Mouse (Mus musculus) spleen, adult 10 weeks (tissue): Measurements from ENCODE around the gene Ccl11. TPM values are rescaled to one million over a fixed set of nuclear protein-coding genes. Genes with fewer than 3 reads are reported as not detected.

Experiments
- polyA plus RNA-seq: library from polyadenylated mRNA; stranded (reverse); fragments of 350-450 nt; fragmentation: Illumina TruSeq; extraction: RNeasy Lipid Tissue Mini Kit (QIAGEN cat#74804); gene quantifications from one replicate; pipeline ENCODE4 v1.2.3, GENCODE M21; 2015; ENCODE audit warnings: low replicate concordance; ENCODE audit not compliant: insufficient read depth

Ccl11 gene
- 2.1 TPM for polyA plus RNA-seq

GRCm38 (mm10) chr11:82057646-82058045 lies at the start of gene Ccl11:
Ccl11 (plus strand) TSS chr11:82057823.

GRCm38 (mm10) chr11:82035356-82035755 lies 22.3 kb upstream of the Ccl11 start, which contains the start of gene Ccl2:
Ccl2 (plus strand) TSS chr11:82035571.

GRCm38 (mm10) chr11:82038535-82038934 lies 19.1 kb upstream of the Ccl11 start, which contains the start of gene Gm17268:
Gm17268 (minus strand) TSS chr11:82038562.

GRCm38 (mm10) chr11:82045471-82045870 lies 12.2 kb upstream of the Ccl11 start, which contains the start of gene Ccl7:
Ccl7 (plus strand) TSS chr11:82045712.

GRCm38 (mm10) chr11:82101529-82101928 lies 43.9 kb downstream of the Ccl11 start, which contains the start of gene Ccl12:
Ccl12 (plus strand) TSS chr11:82101845.

Other genes starting within 250 kb of the Ccl11 start
- gene 5530401A14Rik, start 197.2 kb upstream of the Ccl11 start, polyA plus RNA-seq, result not detected
- gene Asic2, start 89.4 kb upstream of the Ccl11 start, polyA plus RNA-seq, result 0.22 TPM
- gene Ccl2, start 22.3 kb upstream of the Ccl11 start, polyA plus RNA-seq, result 2.6 TPM
- gene Gm17268, start 19.3 kb upstream of the Ccl11 start, polyA plus RNA-seq, result not detected
- gene Ccl7, start 12.1 kb upstream of the Ccl11 start, polyA plus RNA-seq, result not detected
- 0.79 TPM for gene Ccl12, start 44.0 kb downstream of the Ccl11 start, polyA plus RNA-seq
- gene Ccl8, start 57.4 kb downstream of the Ccl11 start, polyA plus RNA-seq, result 2.3 TPM
- not detected for gene Ccl1, start 247.9 kb downstream of the Ccl11 start, polyA plus RNA-seq